16 mouse cellular contexts compared by ENCODE assay signal in the genomic region with DNA sequence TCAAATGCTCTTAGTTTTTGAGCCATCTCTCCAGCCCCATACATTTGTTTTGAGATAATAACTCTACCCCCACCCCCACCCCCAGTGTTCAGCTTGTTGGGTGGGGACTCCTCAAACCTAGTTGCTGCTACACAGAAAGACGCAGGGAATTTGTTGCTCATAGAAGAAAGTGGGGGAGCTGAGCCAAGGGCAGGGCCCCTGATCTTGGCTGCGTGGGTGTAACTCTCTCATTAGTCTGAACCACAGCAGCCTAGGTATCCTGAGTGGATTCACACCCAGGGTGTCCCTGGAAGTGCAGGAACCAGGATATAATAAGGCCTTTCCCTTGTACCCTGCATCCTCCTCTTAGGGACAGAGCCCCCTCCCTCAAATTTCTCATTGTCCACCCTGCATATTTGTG.
DNase-seq lines count a peak whose midpoint lies in the region.
"Had no signal": no experiment of that assay in that cellular context is flagged by ENCODE, and none has a peak within 500 bp of the region (broad histone marks: within the 10 kb centered on the region; RNA-seq: fewer than 3 reads in every experiment).

No protein-coding gene starts in this region.

- peak; percentile 27 for DNase-seq in gastrocnemius, postnatal 25 days
- DNase-seq in gastrocnemius, postnatal 10 days: no peak
- peak; percentile 18 to 19 for DNase-seq in heart, postnatal 10 days
- no peak for DNase-seq in heart, adult 18-20 months
- DNase-seq in urinary bladder, postnatal 14 days (ENCODE audit: low spot score): peak; percentile 24
- no peak for DNase-seq in urinary bladder, postnatal 36 days (ENCODE audit: low spot score in 2 of 2)
- DNase-seq: adrenal gland, adult 2 months; adrenal gland, postnatal 14 days; adrenal gland, postnatal 36 days; B cell, adult 2 months; cerebellum, adult 11-12 months; cerebellum, adult 2 months; cerebellum, adult 9-10 months; cerebellum, postnatal 10 days; cerebellum, postnatal 25 days; forebrain, postnatal 0 days had no signal

- intact Hi-C loops in heart, postnatal 10 days (cut with DNase I): no loop called here

Comparison
In these comparisons a context has a peak if more than half of its experiments do, and no peak if none do; other contexts are left out.
1. DNase-seq: peak in gastrocnemius, postnatal 25 days (single experiment), heart, postnatal 10 days (2 of 2) and urinary bladder, postnatal 14 days (single experiment); none in gastrocnemius, postnatal 10 days (single experiment), heart, adult 18-20 months (0 of 2) and urinary bladder, postnatal 36 days (0 of 2).